Mouse (Mus musculus): ENCODE data around the gene Tgfbr3.

DNA sequence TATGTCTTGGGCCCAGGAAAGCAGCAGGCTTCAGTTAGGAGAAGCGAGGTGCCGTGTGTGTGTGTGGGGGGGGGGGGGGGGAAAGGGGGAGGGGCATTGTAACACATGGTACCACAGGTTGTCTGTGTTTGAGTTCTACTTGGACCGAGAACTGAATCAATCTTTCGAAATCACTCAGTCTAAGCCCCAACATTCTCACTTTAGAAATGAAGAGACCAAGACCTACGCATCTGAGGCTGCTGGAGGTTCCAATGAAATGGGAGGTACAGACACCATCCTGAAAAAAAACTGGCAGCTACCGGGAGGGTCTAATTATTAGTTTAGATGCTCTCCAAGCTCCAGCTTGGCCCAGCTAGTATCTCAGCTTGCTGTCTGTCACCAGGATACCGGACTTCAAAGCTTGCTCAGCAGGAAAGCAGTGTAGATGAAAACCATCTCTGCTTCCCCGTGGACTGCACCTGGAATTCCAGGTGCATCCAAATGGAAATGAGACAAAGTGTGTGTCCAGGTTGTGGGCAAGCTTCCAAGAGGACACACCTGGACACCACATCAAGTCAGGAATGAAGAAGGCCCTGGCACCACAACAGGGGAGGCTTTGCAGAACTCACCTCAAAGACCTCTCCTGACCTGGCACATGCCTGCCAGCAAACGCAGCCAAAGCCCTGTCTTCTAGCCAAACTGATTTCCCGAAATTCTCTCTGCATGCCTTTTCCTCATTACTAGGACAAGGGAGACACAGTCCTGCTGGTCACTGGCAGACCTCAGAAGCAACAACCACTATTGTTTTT, 28.5 kb downstream of the Tgfbr3 start:
- TF ChIP-seq POLR2A (IDR thresholded peaks at IDR 0.05; ENCODE audit: insufficient read length, low read depth) (no peak), TCF3 (IDR thresholded peaks at IDR 0.05; ENCODE audit: insufficient read length, low read depth) (no peak)

All from myocyte (in vitro differentiated cells).